Mouse (Mus musculus) myocyte (in vitro differentiated cells): ENCODE measurements around the gene Ccdc121. TPM values are rescaled to one million over a fixed set of nuclear protein-coding genes. Genes with fewer than 3 reads are reported as not detected.

Source experiments
- H3K27me3 ChIP-seq: one replicate; pipeline ENCODE4 v1.6.1; 2011; ENCODE audit not compliant: control insufficient read depth, insufficient read depth, insufficient read length
- H3K36me3 ChIP-seq: one replicate; pipeline ENCODE4 v1.6.1; 2011; ENCODE audit not compliant: control insufficient read depth, insufficient read depth
- H3K4me2 ChIP-seq: one replicate; pipeline ENCODE4 v1.6.1; 2011; ENCODE audit warnings: low read depth, control low read depth
- H3K4me3 ChIP-seq: one replicate; pipeline ENCODE4 v1.5.1; 2011; ENCODE audit warnings: mild to moderate bottlenecking, control low read depth, moderate library complexity
- H3K79me2 ChIP-seq: one replicate; pipeline ENCODE4 v1.6.1; 2011; ENCODE audit not compliant: control insufficient read depth, insufficient read depth
- H3ac ChIP-seq: one replicate; pipeline ENCODE4 v1.6.1; 2011; ENCODE audit not compliant: control insufficient read depth, insufficient read length
- CEBPB ChIP-seq: IDR thresholded peaks from 2 replicates; pipeline ENCODE4 v1.6.1; 2011; ENCODE audit warnings: mild to moderate bottlenecking, moderate library complexity; ENCODE audit not compliant: poor library complexity, insufficient read depth, severe bottlenecking
- E2F4 ChIP-seq: IDR thresholded peaks from one replicate; pipeline ENCODE4 v1.6.1; 2011; ENCODE audit warnings: mild to moderate bottlenecking, control low read depth, moderate library complexity; ENCODE audit not compliant: insufficient read depth
- MAX ChIP-seq: IDR thresholded peaks from one replicate; pipeline ENCODE4 v1.6.1; 2011; ENCODE audit warnings: low read depth, mild to moderate bottlenecking, control low read depth
- MYOD1 ChIP-seq, 3 experiments: IDR thresholded peaks; one replicate each; pipeline ENCODE4 v1.6.1; 2011; ENCODE audit warnings: control low read depth in 2 of 3, low read depth in 2 of 3, mild to moderate bottlenecking in 2 of 3, moderate library complexity in 1 of 3; ENCODE audit not compliant: insufficient read length in 2 of 3, control insufficient read depth in 1 of 3
- MYOG ChIP-seq, 3 experiments: IDR thresholded peaks; one replicate each; pipeline ENCODE4 v1.6.1; 2011; ENCODE audit warnings: control low read depth in 2 of 3, low read depth in 2 of 3, mild to moderate bottlenecking in 2 of 3; ENCODE audit not compliant: insufficient read length in 2 of 3, control insufficient read depth in 1 of 3, insufficient read depth in 1 of 3
- POLR2A ChIP-seq: IDR thresholded peaks from one replicate; pipeline ENCODE4 v1.6.1; 2011; ENCODE audit warnings: low read depth, mild to moderate bottlenecking, control low read depth, moderate library complexity; ENCODE audit not compliant: insufficient read length
- POLR2AphosphoS2 ChIP-seq: IDR thresholded peaks from one replicate; pipeline ENCODE4 v1.6.1; 2011; ENCODE audit warnings: low read depth, control low read depth; ENCODE audit not compliant: insufficient read length
- REST ChIP-seq: IDR thresholded peaks from one replicate; pipeline ENCODE4 v1.6.1; 2011; ENCODE audit warnings: mild to moderate bottlenecking, control low read depth, moderate library complexity; ENCODE audit not compliant: insufficient read depth, insufficient read length
- SRF ChIP-seq: IDR thresholded peaks from one replicate; pipeline ENCODE4 v1.6.1; 2011; ENCODE audit warnings: low read depth; ENCODE audit not compliant: control insufficient read depth, insufficient read length
- TCF12 ChIP-seq: IDR thresholded peaks from one replicate; pipeline ENCODE4 v1.6.1; 2011; ENCODE audit warnings: mild to moderate bottlenecking, control low read depth; ENCODE audit not compliant: poor library complexity, insufficient read depth, severe bottlenecking
- TCF3 ChIP-seq: IDR thresholded peaks from one replicate; pipeline ENCODE4 v1.6.1; 2011; ENCODE audit warnings: low read depth, control low read depth; ENCODE audit not compliant: insufficient read length
- USF1 ChIP-seq: IDR thresholded peaks from one replicate; pipeline ENCODE4 v1.6.1; 2011; ENCODE audit warnings: low read depth, mild to moderate bottlenecking, control low read depth, moderate library complexity
- polyA plus RNA-seq: library from polyadenylated mRNA; unstranded; fragments of >200 nt; fragmentation: generic; extraction: Trizol; gene quantifications from one replicate; pipeline ENCODE4 v1.2.1, GENCODE M21; 2012; ENCODE audit warnings: missing spikeins

Ccdc121 gene
- polyA plus RNA-seq, 1 experiment: not detected

GRCm38 (mm10) chr1:181543711-181544383 lies 32.6 kb upstream of the Ccdc121 start:
- H3K4me3 ChIP-seq: no peak overlapping the region
- TF ChIP-seq POLR2AphosphoS2 (no peak), SRF (no peak), POLR2A (no peak), REST (no peak), TCF12 (no peak), USF1 (no peak), CEBPB (no peak), MYOD1 (IDR thresholded peaks at IDR 0.05; ENCODE audit: control insufficient read depth in 1 of 3, insufficient read length in 2 of 3, low read depth in 2 of 3) (no peak), E2F4 (no peak), MAX (no peak), MYOG (IDR thresholded peaks at IDR 0.05; ENCODE audit: control insufficient read depth in 1 of 3, insufficient read depth in 1 of 3, insufficient read length in 2 of 3, low read depth in 2 of 3) (no peak), TCF3 (no peak)
- no peaks in the 10 kb centered on the region for H3K36me3 ChIP-seq
- H3K4me2 ChIP-seq: no peak overlapping the region
- no peak overlapping the region for H3ac ChIP-seq
- no peaks in the 10 kb centered on the region for H3K79me2 ChIP-seq
- no peaks in the 10 kb centered on the region for H3K27me3 ChIP-seq

GRCm38 (mm10) chr1:181539846-181540769 lies 28.9 kb upstream of the Ccdc121 start:
- Histone ChIP-seq H3K4me2 (no peak overlapping the region), H3K4me3 (no peak overlapping the region)

GRCm38 (mm10) chr1:181537627-181538525 lies 26.6 kb upstream of the Ccdc121 start:
- no peak overlapping the region for H3ac ChIP-seq

More at GRCm38 (mm10) chr1:181539846-181540769, 28.9 kb upstream of the Ccdc121 start:
- no peaks in the 10 kb centered on the region for H3K36me3 ChIP-seq
- H3K27me3 ChIP-seq: no peaks in the 10 kb centered on the region
- no peaks in the 10 kb centered on the region for H3K79me2 ChIP-seq
- no peak overlapping the region for H3ac ChIP-seq
- TF ChIP-seq MYOD1 (IDR thresholded peaks at IDR 0.05; ENCODE audit: control insufficient read depth in 1 of 3, insufficient read length in 2 of 3, low read depth in 2 of 3) (no peak), POLR2AphosphoS2 (no peak), MYOG (IDR thresholded peaks at IDR 0.05; ENCODE audit: control insufficient read depth in 1 of 3, insufficient read depth in 1 of 3, insufficient read length in 2 of 3, low read depth in 2 of 3) (no peak), CEBPB (no peak), MAX (no peak), TCF12 (no peak), SRF (no peak), TCF3 (no peak), POLR2A (no peak), USF1 (no peak), E2F4 (no peak), REST (no peak)

More at GRCm38 (mm10) chr1:181537627-181538525, 26.6 kb upstream of the Ccdc121 start:
- H3K4me3 ChIP-seq: no peak overlapping the region
- H3K36me3 ChIP-seq: no peaks in the 10 kb centered on the region
- no peak overlapping the region for H3K4me2 ChIP-seq
- no peaks in the 10 kb centered on the region for H3K27me3 ChIP-seq
- TF ChIP-seq CEBPB: no peak
- no peak for TF ChIP-seq POLR2A
- TF ChIP-seq MYOD1 (IDR thresholded peaks at IDR 0.05; ENCODE audit: control insufficient read depth in 1 of 3, insufficient read length in 2 of 3, low read depth in 2 of 3): no peak
- TF ChIP-seq POLR2AphosphoS2: no peak
- no peak for TF ChIP-seq USF1
- TF ChIP-seq SRF: no peak
- TF ChIP-seq REST: no peak
- no peak for TF ChIP-seq TCF12
- no peak for TF ChIP-seq TCF3
- no peak for TF ChIP-seq MYOG (IDR thresholded peaks at IDR 0.05; ENCODE audit: control insufficient read depth in 1 of 3, insufficient read depth in 1 of 3, insufficient read length in 2 of 3, low read depth in 2 of 3)
- TF ChIP-seq MAX: no peak
- TF ChIP-seq E2F4: no peak
- H3K79me2 ChIP-seq: no peaks in the 10 kb centered on the region
